Mouse (Mus musculus): ENCODE measurements at regions not wholly inside any gene's neighbourhood (a gene's known extent, or its start where the extent isn't known, plus 50 kb on each side); places are given as distances from the start of the nearest gene placed in this dataset.

GRCm38 (mm10) chr12:71743345-71743744, 87.5 kb upstream of the Daam1 start:
- no peak for ATAC-seq (ENCODE audit: low read depth)
- WGBS = 64% methylated on average over 2 of the region's 2 CpGs

GRCm38 (mm10) chr12:71746011-71746410, 84.9 kb upstream of the Daam1 start:
- no peaks in the 10 kb centered on the region for H3K27me3 ChIP-seq (ENCODE audit: control insufficient read depth, insufficient read depth, low read depth, low read length)
- H3K4me1 ChIP-seq (replicated peaks; ENCODE audit: control insufficient read depth, insufficient read depth, low read length) = peaks cover 14% of the 10 kb centered on the region
- no peak overlapping the region for H3K27ac ChIP-seq (ENCODE audit: low read length)
- H3K36me3 ChIP-seq (ENCODE audit: control insufficient read depth, insufficient read depth, low read length) = no peaks in the 10 kb centered on the region
- H3K9ac ChIP-seq (ENCODE audit: low read length) = no peak overlapping the region
- H3K9me3 ChIP-seq (ENCODE audit: control insufficient read depth, low read length) = no peaks in the 10 kb centered on the region
- no peak overlapping the region for H3K4me2 ChIP-seq (ENCODE audit: low read depth, low read length)
- no peak overlapping the region for H3K4me3 ChIP-seq (ENCODE audit: low read length)
- 51% methylated on average over 6 of the region's 6 CpGs for WGBS
- no peak for ATAC-seq (ENCODE audit: low read depth)

More at GRCm38 (mm10) chr12:71743345-71743744, 87.5 kb upstream of the Daam1 start:
- Histone ChIP-seq H3K9me3 (ENCODE audit: control insufficient read depth, low read length) (no peaks in the 10 kb centered on the region), H3K27me3 (ENCODE audit: control insufficient read depth, insufficient read depth, low read depth, low read length) (no peaks in the 10 kb centered on the region), H3K36me3 (ENCODE audit: control insufficient read depth, insufficient read depth, low read length) (no peaks in the 10 kb centered on the region), H3K4me3 (ENCODE audit: low read length) (no peak overlapping the region), H3K4me1 (replicated peaks; ENCODE audit: control insufficient read depth, insufficient read depth, low read length) (peaks cover 8% of the 10 kb centered on the region; the same call in 1 of the 2 replicates), H3K9ac (ENCODE audit: low read length) (no peak overlapping the region), H3K27ac (ENCODE audit: low read length) (no peak overlapping the region), H3K4me2 (ENCODE audit: low read depth, low read length) (no peak overlapping the region)

DNA sequence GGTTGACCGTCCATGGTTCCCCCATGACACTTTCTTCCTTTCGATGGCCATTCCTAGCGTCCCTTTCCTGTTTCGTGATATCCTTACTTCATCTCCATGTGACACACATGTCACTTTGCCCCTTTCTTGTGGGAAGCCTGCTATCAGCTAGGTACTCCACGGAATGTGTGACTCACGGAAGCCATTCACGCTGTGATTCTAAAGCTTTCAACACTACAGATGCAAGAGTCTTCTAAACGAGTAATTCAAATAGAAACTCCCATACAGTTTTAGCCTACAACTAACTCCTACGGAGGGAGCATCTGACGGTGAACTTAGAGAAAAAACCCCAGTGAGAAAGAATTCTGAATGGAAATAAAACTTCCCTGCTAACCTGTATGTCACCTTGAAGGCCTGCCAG, 83.5 kb upstream of the Daam1 start:
- H3K27me3 ChIP-seq (ENCODE audit: control insufficient read depth, insufficient read depth, low read depth, low read length) = no peaks in the 10 kb centered on the region
- peak overlapping the region; percentile 93 for H3K27ac ChIP-seq (ENCODE audit: low read length)
- no peak for ATAC-seq (ENCODE audit: low read depth)
- no peak overlapping the region for H3K4me3 ChIP-seq (ENCODE audit: low read length)
- peaks cover 14% of the 10 kb centered on the region for H3K4me1 ChIP-seq (replicated peaks; ENCODE audit: control insufficient read depth, insufficient read depth, low read length)
- H3K36me3 ChIP-seq (ENCODE audit: control insufficient read depth, insufficient read depth, low read length) = no peaks in the 10 kb centered on the region
- H3K4me2 ChIP-seq (ENCODE audit: low read depth, low read length) = no peak overlapping the region
- no peaks in the 10 kb centered on the region for H3K9me3 ChIP-seq (ENCODE audit: control insufficient read depth, low read length)
- WGBS = 84% methylated on average over 10 of the region's 10 CpGs
- no peak overlapping the region for H3K9ac ChIP-seq (ENCODE audit: low read length)

DNA sequence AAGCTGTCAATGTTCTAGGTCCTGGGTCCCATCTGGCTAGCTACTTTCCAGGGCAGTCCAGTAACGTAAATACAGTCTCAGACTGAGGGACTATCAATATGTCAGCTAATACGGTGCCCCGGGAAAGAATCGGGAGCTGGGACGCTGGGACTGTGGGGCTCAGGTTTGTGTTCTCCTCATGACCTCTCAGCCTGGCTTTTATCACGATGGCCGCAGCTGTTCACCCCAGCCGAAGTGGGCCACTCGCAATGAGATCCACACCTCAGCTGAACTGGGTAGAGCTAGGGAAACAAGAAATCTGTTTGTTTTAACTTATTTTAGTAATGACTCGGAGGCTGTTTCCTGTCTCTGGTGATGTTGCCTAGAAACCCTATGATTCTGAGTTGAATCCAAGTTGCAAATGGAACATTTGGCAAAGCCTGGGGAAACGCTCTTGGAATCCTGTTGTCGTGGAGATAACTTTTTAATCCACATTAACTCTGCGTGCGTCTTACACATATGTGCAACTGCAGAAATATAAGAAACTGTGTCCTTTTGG, 83.0 kb upstream of the Daam1 start:
- no peaks in the 10 kb centered on the region for H3K9me3 ChIP-seq (ENCODE audit: control insufficient read depth, low read length)
- H3K27me3 ChIP-seq (ENCODE audit: control insufficient read depth, insufficient read depth, low read depth, low read length) = no peaks in the 10 kb centered on the region
- H3K4me3 ChIP-seq (ENCODE audit: low read length) = no peak overlapping the region; the same call in 1 of the 2 replicates
- ATAC-seq (ENCODE audit: low read depth) = peak; percentile 82
- peaks cover 14% of the 10 kb centered on the region for H3K4me1 ChIP-seq (replicated peaks; ENCODE audit: control insufficient read depth, insufficient read depth, low read length)
- H3K36me3 ChIP-seq (ENCODE audit: control insufficient read depth, insufficient read depth, low read length) = no peaks in the 10 kb centered on the region
- peak overlapping the region; percentile 93 for H3K27ac ChIP-seq (ENCODE audit: low read length)
- peak overlapping the region; percentile 20; the same call in 1 of the 2 replicates for H3K4me2 ChIP-seq (ENCODE audit: low read depth, low read length)
- WGBS = 27% methylated on average over 14 of the region's 14 CpGs
- 0 out of 2 replicates have a peak overlapping the region, but pooled peaks have one; percentile 38 for H3K9ac ChIP-seq (ENCODE audit: low read length)

- Histone ChIP-seq H3K27me3 (ENCODE audit: control insufficient read depth, insufficient read depth, low read depth, low read length) (no peaks in the 10 kb centered on the region), H3K36me3 (ENCODE audit: control insufficient read depth, insufficient read depth, low read length) (no peaks in the 10 kb centered on the region), H3K4me3 (ENCODE audit: low read length) (no peak overlapping the region), H3K4me2 (ENCODE audit: low read depth, low read length) (peak overlapping the region; percentile 20; the same call in 1 of the 2 replicates), H3K4me1 (replicated peaks; ENCODE audit: control insufficient read depth, insufficient read depth, low read length) (peaks cover 14% of the 10 kb centered on the region), H3K9me3 (ENCODE audit: control insufficient read depth, low read length) (no peaks in the 10 kb centered on the region), H3K9ac (ENCODE audit: low read length) (no peak overlapping the region), H3K27ac (ENCODE audit: low read length) (peak overlapping the region; percentile 93)
- WGBS = 22% methylated on average over 4 of the region's 4 CpGs
- peak; percentile 85 for ATAC-seq (ENCODE audit: low read depth)
Measured at GRCm38 (mm10) chr12:71748731-71749130, 82.1 kb upstream of the Daam1 start.

DNA sequence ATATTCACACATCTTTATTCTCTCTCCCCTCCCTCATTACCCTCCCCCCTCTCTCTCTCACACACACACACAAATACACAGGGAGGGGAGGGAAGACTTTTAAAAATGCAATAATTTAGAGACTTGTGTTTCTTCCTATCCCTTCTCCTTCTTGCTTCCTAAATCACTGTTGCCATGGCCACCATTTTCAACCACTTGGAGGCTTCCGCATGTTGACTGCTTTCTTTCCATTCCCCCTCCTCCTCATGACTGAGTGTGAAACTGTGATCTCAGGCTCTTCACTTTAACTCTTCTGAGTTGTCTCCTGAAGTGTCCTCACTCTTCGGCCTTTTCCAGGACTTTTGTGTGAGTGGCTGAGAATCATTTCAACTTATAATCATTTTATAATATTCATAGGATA, 81.2 kb upstream of the Daam1 start:
- H3K4me2 ChIP-seq (ENCODE audit: low read depth, low read length) = no peak overlapping the region
- no peaks in the 10 kb centered on the region for H3K27me3 ChIP-seq (ENCODE audit: control insufficient read depth, insufficient read depth, low read depth, low read length)
- H3K4me3 ChIP-seq (ENCODE audit: low read length) = no peak overlapping the region
- 72% methylated on average over 2 of the region's 2 CpGs for WGBS
- no peak for ATAC-seq (ENCODE audit: low read depth)
- H3K4me1 ChIP-seq (replicated peaks; ENCODE audit: control insufficient read depth, insufficient read depth, low read length) = peaks cover 14% of the 10 kb centered on the region
- H3K36me3 ChIP-seq (ENCODE audit: control insufficient read depth, insufficient read depth, low read length) = no peaks in the 10 kb centered on the region
- H3K9me3 ChIP-seq (ENCODE audit: control insufficient read depth, low read length) = no peaks in the 10 kb centered on the region
- H3K27ac ChIP-seq (ENCODE audit: low read length) = no peak overlapping the region; the same call in 1 of the 2 replicates
- H3K9ac ChIP-seq (ENCODE audit: low read length) = no peak overlapping the region

DNA sequence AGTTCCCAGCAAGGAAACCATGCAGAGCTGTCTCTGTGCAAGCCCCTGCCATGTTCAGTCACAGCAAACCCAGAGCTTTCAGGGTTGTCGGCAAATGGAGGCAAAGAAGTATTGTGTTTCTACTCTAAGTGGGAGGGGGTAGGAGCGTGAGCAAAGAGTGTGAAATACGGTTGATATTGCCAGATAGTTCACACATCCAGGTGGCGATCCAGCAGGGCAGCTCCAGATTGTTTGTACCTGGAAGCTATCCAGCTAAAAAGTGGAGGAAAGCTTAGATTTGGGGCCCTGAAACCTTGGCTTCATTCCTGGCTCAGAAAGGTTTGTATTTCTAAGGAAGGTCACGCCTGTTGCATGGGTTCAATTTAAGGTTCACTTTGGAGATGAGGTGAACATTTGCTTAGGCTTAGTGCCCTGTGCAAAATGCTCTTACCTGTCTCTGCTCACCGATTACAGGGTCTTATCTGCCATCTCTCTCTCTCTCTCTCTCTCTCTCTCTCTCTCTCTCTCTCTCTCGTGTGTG, 78.1 kb upstream of the Daam1 start:
- WGBS = 27% methylated on average over 7 of the region's 7 CpGs
- Histone ChIP-seq H3K4me1 (replicated peaks; ENCODE audit: control insufficient read depth, insufficient read depth, low read length) (peaks cover 11% of the 10 kb centered on the region), H3K4me2 (ENCODE audit: low read depth, low read length) (no peak overlapping the region), H3K36me3 (ENCODE audit: control insufficient read depth, insufficient read depth, low read length) (no peaks in the 10 kb centered on the region), H3K9me3 (ENCODE audit: control insufficient read depth, low read length) (no peaks in the 10 kb centered on the region), H3K4me3 (ENCODE audit: low read length) (no peak overlapping the region), H3K27me3 (ENCODE audit: control insufficient read depth, insufficient read depth, low read depth, low read length) (no peaks in the 10 kb centered on the region), H3K9ac (ENCODE audit: low read length) (no peak overlapping the region), H3K27ac (ENCODE audit: low read length) (no peak overlapping the region)
- no peak for ATAC-seq (ENCODE audit: low read depth)

- Histone ChIP-seq H3K4me2 (ENCODE audit: low read depth, low read length) (no peak overlapping the region), H3K4me3 (ENCODE audit: low read length) (no peak overlapping the region), H3K4me1 (replicated peaks; ENCODE audit: control insufficient read depth, insufficient read depth, low read length) (peaks cover 6% of the 10 kb centered on the region), H3K27me3 (ENCODE audit: control insufficient read depth, insufficient read depth, low read depth, low read length) (no peaks in the 10 kb centered on the region), H3K36me3 (ENCODE audit: control insufficient read depth, insufficient read depth, low read length) (no peaks in the 10 kb centered on the region), H3K27ac (ENCODE audit: low read length) (no peak overlapping the region), H3K9me3 (ENCODE audit: control insufficient read depth, low read length) (no peaks in the 10 kb centered on the region), H3K9ac (ENCODE audit: low read length) (no peak overlapping the region)
- WGBS = 85% methylated on average over 3 of the region's 3 CpGs
- ATAC-seq (ENCODE audit: low read depth) = no peak
Measured at GRCm38 (mm10) chr12:71753276-71753675, 77.6 kb upstream of the Daam1 start.

GRCm38 (mm10) chr12:71763194-71763593, 67.7 kb upstream of the Daam1 start:
- no peak overlapping the region for H3K4me2 ChIP-seq (ENCODE audit: low read depth, low read length)

More at GRCm38 (mm10) chr12:71763194-71763593, 67.7 kb upstream of the Daam1 start:
- Histone ChIP-seq H3K27me3 (ENCODE audit: control insufficient read depth, insufficient read depth, low read depth, low read length) (no peaks in the 10 kb centered on the region), H3K9ac (ENCODE audit: low read length) (no peak overlapping the region), H3K4me3 (ENCODE audit: low read length) (no peak overlapping the region), H3K9me3 (ENCODE audit: control insufficient read depth, low read length) (no peaks in the 10 kb centered on the region), H3K27ac (ENCODE audit: low read length) (no peak overlapping the region), H3K4me1 (replicated peaks; ENCODE audit: control insufficient read depth, insufficient read depth, low read length) (no peaks in the 10 kb centered on the region), H3K36me3 (ENCODE audit: control insufficient read depth, insufficient read depth, low read length) (no peaks in the 10 kb centered on the region)
- WGBS = 57% methylated on average over 4 of the region's 4 CpGs
- no peak for ATAC-seq (ENCODE audit: low read depth)

All from lung, embryonic 16.5 days (tissue).